Mouse (Mus musculus) regulatory T cell (primary cell): ENCODE measurements at regions not wholly inside any gene's neighbourhood (a gene's known extent, or its start where the extent isn't known, plus 50 kb on each side); places are given as distances from the start of the nearest gene placed in this dataset.

Experiments used
- in situ Hi-C: fragments of 300-600 bp; cut with MboI, MseI; formaldehyde crosslinking; loops from one replicate; pipeline ENCODE4 v1.15.1; 2025; ENCODE audit warnings: high pct_unique_total_duplicates

- in situ Hi-C loops: no loop called here
Observed at GRCm38 (mm10) chr15:16404077-16404476, 324.5 kb upstream of the Cdh9 start.

- in situ Hi-C loops: no loop called here
Observed at GRCm38 (mm10) chr15:16406203-16406602, 322.4 kb upstream of the Cdh9 start.

GRCm38 (mm10) chr15:16411686-16412085 is 316.9 kb upstream of the Cdh9 start:
- in situ Hi-C loops: no loop called here

- in situ Hi-C loops: no loop called here
Observed at GRCm38 (mm10) chr15:16417719-16418118, 310.8 kb upstream of the Cdh9 start.

- in situ Hi-C loops: no loop called here
Observed at GRCm38 (mm10) chr15:16423019-16423418, 305.5 kb upstream of the Cdh9 start.

GRCm38 (mm10) chr15:16446631-16447030 is 281.9 kb upstream of the Cdh9 start:
- in situ Hi-C loops: no loop called here

GRCm38 (mm10) chr15:16491238-16491637 is 237.3 kb upstream of the Cdh9 start:
- in situ Hi-C loops: no loop called here

- in situ Hi-C loops: no loop called here
Observed at GRCm38 (mm10) chr15:16492871-16493270, 235.7 kb upstream of the Cdh9 start.

- in situ Hi-C loops: no loop called here
Observed at GRCm38 (mm10) chr15:16520556-16520955, 208.0 kb upstream of the Cdh9 start.

- in situ Hi-C loops: no loop called here
Observed at GRCm38 (mm10) chr15:16532587-16532986, 196.0 kb upstream of the Cdh9 start.

GRCm38 (mm10) chr15:16541226-16541625 is 187.3 kb upstream of the Cdh9 start:
- in situ Hi-C loops: no loop called here

GRCm38 (mm10) chr15:16555173-16555572 is 173.4 kb upstream of the Cdh9 start:
- in situ Hi-C loops: loop anchor here (10.0 kb wide), 1 partner anchor 740 kb away; no protein-coding TSS in a partner anchor

- in situ Hi-C loops: loop anchor here (10.0 kb wide), 1 partner anchor 742 kb away; no protein-coding TSS in a partner anchor
Observed at GRCm38 (mm10) chr15:16556338-16556737, 172.2 kb upstream of the Cdh9 start.

- in situ Hi-C loops: no loop called here
Observed at GRCm38 (mm10) chr15:16566155-16566732, 162.3 kb upstream of the Cdh9 start.

- in situ Hi-C loops: no loop called here
Observed at GRCm38 (mm10) chr15:16566799-16567198, 161.8 kb upstream of the Cdh9 start.

- in situ Hi-C loops: no loop called here
Observed at GRCm38 (mm10) chr15:16616812-16617211, 111.7 kb upstream of the Cdh9 start.

- in situ Hi-C loops: no loop called here
Observed at GRCm38 (mm10) chr15:16629341-16630121, 99.0 kb upstream of the Cdh9 start.

GRCm38 (mm10) chr15:16639631-16640030 is 88.9 kb upstream of the Cdh9 start:
- in situ Hi-C loops: no loop called here

GRCm38 (mm10) chr15:16652934-16653669 is 75.5 kb upstream of the Cdh9 start:
- in situ Hi-C loops: no loop called here

GRCm38 (mm10) chr15:16653690-16654089 is 74.9 kb upstream of the Cdh9 start:
- in situ Hi-C loops: no loop called here

- in situ Hi-C loops: no loop called here
Observed at GRCm38 (mm10) chr15:16661226-16661625, 67.3 kb upstream of the Cdh9 start.
